Comparison of ENCODE assay signal across 13 mouse cellular contexts in genomic region chr2:101107183-101107872, GRCm38 (mm10).
DNase-seq lines count a peak whose midpoint lies in the region; ATAC-seq lines count a peak whose summit lies in the region.
"Had no signal": no experiment of that assay in that cellular context is flagged by ENCODE, and none has a peak within 500 bp of the region (broad histone marks: within the 10 kb centered on the region; RNA-seq: fewer than 3 reads in every experiment).

No protein-coding gene starts in this region.

- no peak overlapping the region for H3K27ac ChIP-seq in forebrain, embryonic 11.5 days (ENCODE audit: low read depth, low read length)
- H3K27ac ChIP-seq in forebrain, embryonic 10.5 days = no peak overlapping the region
- H3K27ac ChIP-seq in midbrain, embryonic 14.5 days (replicated peaks; ENCODE audit: low read depth, low read length) = no peak overlapping the region

- no peak overlapping the region for H3K9ac ChIP-seq in forebrain, embryonic 11.5 days (ENCODE audit: low read length)
- no peak overlapping the region for H3K9ac ChIP-seq in midbrain, embryonic 14.5 days (replicated peaks; ENCODE audit: low read length)

- no peak for DNase-seq in forebrain, embryonic 11.5 days (ENCODE audit: low spot score)
- DNase-seq in forebrain, embryonic 10.5 days (ENCODE audit: extremely low spot score, low spot score) = no peak
- DNase-seq in left cerebral cortex, postnatal 14 days (ENCODE audit: low spot score in 2 of 2) = peak; percentile 6 to 9
- DNase-seq in left cerebral cortex, adult 8-10 months (ENCODE audit: low spot score in 2 of 2) = no peak
- DNase-seq in cerebellum, postnatal 25 days = peak; percentile 5 to 34
- DNase-seq in midbrain, embryonic 14.5 days = peak; percentile 21
- DNase-seq in heart, postnatal 36 days = no peak
- DNase-seq: liver; thymus, postnatal 14 days had no signal

- H3K9me3 ChIP-seq in forebrain, embryonic 11.5 days (ENCODE audit: control insufficient read depth, low read length) = no peaks in the 10 kb centered on the region
- no peaks in the 10 kb centered on the region for H3K9me3 ChIP-seq in forebrain, embryonic 10.5 days
- no peaks in the 10 kb centered on the region for H3K9me3 ChIP-seq in midbrain, embryonic 14.5 days (ENCODE audit: control insufficient read depth, low read length)

- intact Hi-C loops in left cerebral cortex, postnatal 14 days (cut with DNase I) = no loop called here
- intact Hi-C loops in heart, postnatal 36 days (cut with DNase I) = no loop called here

- WGBS in forebrain, embryonic 11.5 days = 21% methylated on average over 1 of the region's 1 CpGs
- 12% methylated on average over 1 of the region's 1 CpGs for WGBS in forebrain, embryonic 10.5 days
- WGBS in midbrain, embryonic 14.5 days = 30% methylated on average over 1 of the region's 1 CpGs

- H3K27me3 ChIP-seq in forebrain, embryonic 11.5 days (ENCODE audit: control insufficient read depth, insufficient read depth, low read length) = no peaks in the 10 kb centered on the region
- H3K27me3 ChIP-seq in forebrain, embryonic 10.5 days (ENCODE audit: poor library complexity, severe bottlenecking) = peaks cover 10% of the 10 kb centered on the region
- H3K27me3 ChIP-seq in midbrain, embryonic 14.5 days (ENCODE audit: control insufficient read depth, insufficient read depth, low read length) = no peaks in the 10 kb centered on the region

- no peak overlapping the region for H3K4me2 ChIP-seq in forebrain, embryonic 11.5 days (ENCODE audit: low read depth, low read length, severe bottlenecking)
- no peak overlapping the region for H3K4me2 ChIP-seq in midbrain, embryonic 14.5 days (ENCODE audit: low read length)
- H3K4me2 ChIP-seq: heart, embryonic 11.5 days had no signal

- H3K4me3 ChIP-seq in forebrain, embryonic 11.5 days (ENCODE audit: low read depth, low read length) = no peak overlapping the region
- no peak overlapping the region for H3K4me3 ChIP-seq in forebrain, embryonic 10.5 days
- H3K4me3 ChIP-seq in midbrain, embryonic 14.5 days (replicated peaks; ENCODE audit: low read depth, low read length) = no peak overlapping the region

- ATAC-seq in forebrain, embryonic 11.5 days (replicated peaks; ENCODE audit: low FRiP score) = peak; percentile 78
- no peak for ATAC-seq in midbrain, embryonic 14.5 days (ENCODE audit: low FRiP score, low TSS enrichment)
- no peak for ATAC-seq in CD4-positive, CD25-positive, alpha-beta regulatory T cell, adult 4 months
- ATAC-seq: inflammation-experienced regulatory T-cells, adult 6 months; lung, postnatal 0 days had no signal

- H3K4me1 ChIP-seq in forebrain, embryonic 11.5 days (replicated peaks; ENCODE audit: control insufficient read depth, insufficient read depth, low read length) = no peaks in the 10 kb centered on the region
- H3K4me1 ChIP-seq in forebrain, embryonic 10.5 days = peaks cover 7% of the 10 kb centered on the region; the same call in 1 of the 2 replicates
- no peaks in the 10 kb centered on the region for H3K4me1 ChIP-seq in midbrain, embryonic 14.5 days (ENCODE audit: control insufficient read depth, insufficient read depth, low read length)

- H3K36me3 ChIP-seq in forebrain, embryonic 11.5 days (ENCODE audit: control insufficient read depth, insufficient read depth, low read length) = no peaks in the 10 kb centered on the region
- H3K36me3 ChIP-seq in forebrain, embryonic 10.5 days (replicated peaks) = no peaks in the 10 kb centered on the region
- H3K36me3 ChIP-seq in midbrain, embryonic 14.5 days (ENCODE audit: control insufficient read depth, insufficient read depth, low read length) = no peaks in the 10 kb centered on the region

Comparison
In these comparisons a context has a peak if more than half of its experiments do, and no peak if none do; other contexts are left out.
1. DNase-seq: peak in left cerebral cortex, postnatal 14 days (2 of 2), cerebellum, postnatal 25 days (2 of 2) and midbrain, embryonic 14.5 days (single experiment); none in forebrain, embryonic 11.5 days (single experiment), forebrain, embryonic 10.5 days (single experiment), left cerebral cortex, adult 8-10 months (0 of 2) and heart, postnatal 36 days (0 of 2).